Mouse (Mus musculus) T-helper 17 cell (primary cell): ENCODE results near the gene Timm23.

Source experiments
- in situ Hi-C, 2 experiments: fragments of 300-600 bp; cut with MboI, MseI; formaldehyde crosslinking; loops; 1 replicate in 1 of 2; 2 replicates in 1 of 2; pipeline ENCODE4 v1.15.1; 2025; ENCODE audit warnings: high pct_unique_total_duplicates in 2 of 2

The Timm23 gene

GRCm38 (mm10) chr14:32166840-32167239, 34.9 kb downstream of the Timm23 start:
- in situ Hi-C loops = loop anchor here in 1 of 2 experiments (25.0 kb wide), 1 partner anchor 1155 kb away; the partner anchor contains the start of genes Glt8d1, Gnl3, Pbrm1 and Spcs1

GRCm38 (mm10) chr14:32166062-32166441, 35.6 kb downstream of the Timm23 start:
- in situ Hi-C loops = loop anchor here in 1 of 2 experiments (25.0 kb wide), 1 partner anchor 1154 kb away; the partner anchor contains the start of genes Glt8d1, Gnl3, Pbrm1 and Spcs1

GRCm38 (mm10) chr14:32165278-32166061, 36.2 kb downstream of the Timm23 start:
- in situ Hi-C loops = loop anchor here in 1 of 2 experiments (25.0 kb wide), 1 partner anchor 1153 kb away; the partner anchor contains the start of genes Glt8d1, Gnl3, Pbrm1 and Spcs1

- in situ Hi-C loops = loop anchor here in 1 of 2 experiments (25.0 kb wide), 1 partner anchor 1152 kb away; the partner anchor contains the start of genes Glt8d1, Gnl3, Pbrm1 and Spcs1
Measured at GRCm38 (mm10) chr14:32164173-32165051, 37.3 kb downstream of the Timm23 start.

GRCm38 (mm10) chr14:32163203-32163888, 38.4 kb downstream of the Timm23 start:
- in situ Hi-C loops = loop anchor here in 1 of 2 experiments (25.0 kb wide), 1 partner anchor 1151 kb away; the partner anchor contains the start of genes Glt8d1, Gnl3, Pbrm1 and Spcs1

- in situ Hi-C loops = loop anchor here in 1 of 2 experiments (25.0 kb wide), 1 partner anchor 1150 kb away; the partner anchor contains the start of genes Glt8d1, Gnl3, Pbrm1 and Spcs1
Measured at GRCm38 (mm10) chr14:32162231-32162630, 39.5 kb downstream of the Timm23 start.

GRCm38 (mm10) chr14:32161090-32161885, 40.4 kb downstream of the Timm23 start:
- in situ Hi-C loops = loop anchor here in 1 of 2 experiments (25.0 kb wide), 1 partner anchor 1149 kb away; the partner anchor contains the start of genes Glt8d1, Gnl3, Pbrm1 and Spcs1

GRCm38 (mm10) chr14:32160563-32160962, 41.1 kb downstream of the Timm23 start:
- in situ Hi-C loops = loop anchor here in 1 of 2 experiments (25.0 kb wide), 1 partner anchor 1148 kb away; the partner anchor contains the start of genes Glt8d1, Gnl3, Pbrm1 and Spcs1

- in situ Hi-C loops = loop anchor here in 1 of 2 experiments (25.0 kb wide), 1 partner anchor 1147 kb away; the partner anchor contains the start of genes Glt8d1, Gnl3, Pbrm1 and Spcs1
Measured at GRCm38 (mm10) chr14:32159690-32160246, 41.9 kb downstream of the Timm23 start, which contains the start of gene Ncoa4. Ncoa4 (plus strand) TSS chr14:32159865.

- in situ Hi-C loops = loop anchor here in 1 of 2 experiments (25.0 kb wide), 1 partner anchor 1147 kb away; the partner anchor contains the start of genes Glt8d1, Gnl3, Pbrm1 and Spcs1
Measured at GRCm38 (mm10) chr14:32159150-32159670, 42.5 kb downstream of the Timm23 start.

- in situ Hi-C loops = loop anchor here in 1 of 2 experiments (25.0 kb wide), 1 partner anchor 1142 kb away; the partner anchor contains the start of genes Glt8d1, Gnl3, Pbrm1 and Spcs1
Measured at GRCm38 (mm10) chr14:32154758-32155157, 46.9 kb downstream of the Timm23 start.

GRCm38 (mm10) chr14:32153156-32153555, 48.5 kb downstream of the Timm23 start:
- in situ Hi-C loops = loop anchor here in 1 of 2 experiments (25.0 kb wide), 1 partner anchor 1141 kb away; the partner anchor contains the start of genes Glt8d1, Gnl3, Pbrm1 and Spcs1

- in situ Hi-C loops = loop anchor here in 1 of 2 experiments (25.0 kb wide), 1 partner anchor 1140 kb away; the partner anchor contains the start of genes Glt8d1, Gnl3, Pbrm1 and Spcs1
Measured at GRCm38 (mm10) chr14:32152243-32152965, 49.3 kb downstream of the Timm23 start.

GRCm38 (mm10) chr14:32150872-32151271, 50.8 kb downstream of the Timm23 start:
- in situ Hi-C loops = loop anchor here in 1 of 2 experiments (25.0 kb wide), 1 partner anchor 1139 kb away; the partner anchor contains the start of genes Glt8d1, Gnl3, Pbrm1 and Spcs1

GRCm38 (mm10) chr14:32146578-32146977, 55.1 kb downstream of the Timm23 start:
- in situ Hi-C loops = loop anchor here (5.0 to 10.0 kb wide), 2 partner anchors 1296 to 1422 kb away; no protein-coding TSS in a partner anchor

- in situ Hi-C loops = loop anchor here (5.0 to 10.0 kb wide), 2 partner anchors 1296 to 1421 kb away; no protein-coding TSS in a partner anchor
Measured at GRCm38 (mm10) chr14:32145809-32146511, 55.7 kb downstream of the Timm23 start.

GRCm38 (mm10) chr14:32145401-32145800, 56.3 kb downstream of the Timm23 start:
- in situ Hi-C loops = loop anchor here (5.0 to 10.0 kb wide), 2 partner anchors 1297 to 1421 kb away; no protein-coding TSS in a partner anchor
